Mouse (Mus musculus): Measurements from ENCODE around the gene Gramd1a. TPM values are rescaled to one million over a fixed set of nuclear protein-coding genes. Genes with fewer than 3 reads are reported as not detected.
A peak's percentile ranks its signal among the peaks of the same experiment; 100 is the strongest.

Gene Gramd1a
- total RNA-seq, 2 experiments from 2014 or later = 123 to 134 TPM

DNA sequence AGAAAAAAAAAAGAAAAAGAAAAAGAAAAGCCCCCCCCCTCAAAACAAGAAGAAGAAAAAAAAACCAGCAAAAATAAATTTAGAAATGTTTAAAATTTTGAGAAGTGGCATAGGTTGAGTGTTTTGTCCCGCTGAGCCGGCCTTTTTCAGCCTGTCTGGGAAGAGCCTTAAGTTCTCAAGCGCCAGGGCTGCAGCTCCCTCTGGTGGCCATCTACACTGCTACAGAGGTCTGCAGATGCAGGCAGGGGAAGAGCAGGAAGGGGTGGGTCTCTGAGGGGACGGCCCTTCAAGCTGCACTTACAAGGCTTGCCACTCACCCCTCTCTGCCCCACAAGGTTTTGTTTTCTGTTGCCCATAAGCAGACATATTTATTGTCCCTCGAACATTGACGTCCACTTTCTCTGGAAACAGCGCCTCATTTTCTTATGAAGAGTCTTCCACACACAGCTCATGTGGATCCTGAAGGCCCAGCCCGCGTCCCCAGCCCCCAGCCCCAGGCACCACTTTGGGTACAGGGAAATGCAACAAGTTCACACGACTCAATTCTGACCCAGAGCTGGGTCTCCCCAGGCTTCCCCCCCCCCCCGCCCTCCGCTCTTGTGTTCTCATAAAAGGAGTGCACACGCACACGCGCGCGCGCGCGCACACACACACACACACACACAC lies 58.0 kb downstream of the Gramd1a start:
- DNase-seq (ENCODE audit: low spot score in 2 of 2) = peak; percentile 88 to 93

DNA sequence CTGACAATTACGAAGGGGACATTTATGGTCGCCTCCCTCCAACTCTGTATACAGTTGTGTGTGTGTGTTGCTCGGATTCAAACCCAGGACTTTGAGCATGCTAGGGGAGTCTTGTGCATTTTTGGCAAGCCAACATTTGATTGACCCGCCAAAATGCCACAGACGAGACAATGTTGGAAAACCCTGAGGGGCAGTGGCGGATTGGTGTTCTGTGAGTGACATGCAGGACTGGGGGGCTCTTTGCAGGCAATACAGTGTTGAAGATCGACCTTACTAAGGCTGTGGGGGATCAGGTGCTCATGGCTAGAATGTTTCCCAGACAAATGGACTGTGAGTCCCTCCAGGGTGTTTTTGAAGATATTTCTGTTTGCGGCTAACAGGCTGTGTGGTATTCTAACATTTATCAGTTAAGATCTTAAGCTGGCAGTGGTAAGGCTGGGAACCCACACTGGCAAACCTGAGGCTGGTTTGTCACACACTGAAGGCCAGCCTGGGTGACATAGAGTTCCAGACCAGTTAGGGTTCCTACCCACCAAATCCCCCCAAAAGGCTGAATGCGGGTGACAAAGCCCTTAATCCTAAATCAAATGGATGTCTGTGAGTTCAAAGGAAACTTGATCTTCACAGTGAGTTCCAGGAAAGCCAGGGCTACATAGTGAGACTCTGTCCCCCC lies 58.7 kb downstream of the Gramd1a start:
- no peak for DNase-seq (ENCODE audit: low spot score in 2 of 2)

DNA sequence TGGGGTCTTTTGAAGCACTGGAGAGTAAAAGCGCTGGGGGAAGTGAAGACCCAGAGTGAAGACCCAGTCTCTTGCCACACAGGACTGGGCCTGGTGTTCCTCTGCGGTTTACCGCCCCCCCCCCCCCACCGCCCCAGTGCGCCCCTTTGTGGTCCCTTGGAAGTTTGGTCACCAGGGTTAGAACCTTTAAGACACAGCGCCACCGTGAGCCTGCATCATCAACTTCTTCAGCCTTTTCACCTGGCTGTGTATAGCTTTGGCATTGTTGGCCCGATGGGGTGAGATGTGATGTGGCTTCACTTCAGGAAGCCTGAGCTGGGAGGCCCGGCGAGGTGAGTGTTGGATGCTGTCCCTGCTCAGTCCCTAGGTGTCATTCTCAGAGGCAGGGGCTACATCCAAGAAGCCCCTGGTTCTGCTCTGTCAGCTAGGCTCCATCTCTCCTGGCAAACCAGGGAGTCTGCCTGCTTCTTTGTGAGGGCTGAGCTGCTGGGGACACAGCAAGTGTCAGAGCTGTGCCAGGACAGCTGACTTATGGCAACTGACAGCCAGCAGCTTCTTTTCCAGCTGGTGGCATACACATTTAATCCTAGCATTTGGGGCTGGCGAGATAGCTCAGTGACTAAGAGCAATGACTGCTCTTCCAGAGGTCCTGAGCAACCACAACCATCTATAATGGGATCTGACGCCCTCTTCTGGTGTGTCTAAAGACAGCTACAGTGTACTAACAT lies 60.8 kb downstream of the Gramd1a start:
- no peak for DNase-seq (ENCODE audit: low spot score in 2 of 2)

DNA sequence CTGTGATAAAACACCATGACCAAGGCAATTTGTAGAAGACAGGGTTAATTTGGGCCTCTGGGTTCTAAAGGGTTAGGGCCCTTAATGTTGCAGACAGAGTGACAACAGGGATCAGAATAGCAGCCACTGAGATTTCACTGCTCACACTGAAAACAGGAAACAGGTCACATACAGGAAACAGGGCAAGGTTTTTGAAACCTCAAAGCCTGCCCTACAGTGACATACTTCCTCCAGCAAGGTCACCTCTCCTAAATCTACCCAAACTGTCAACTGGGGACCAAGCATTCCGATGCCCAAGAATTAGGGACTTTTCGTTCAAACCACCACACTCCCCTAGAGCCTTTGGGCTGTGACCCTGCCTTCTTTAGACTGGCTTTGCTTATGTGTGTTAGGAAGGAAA lies 66.0 kb downstream of the Gramd1a start:
- DNase-seq (ENCODE audit: low spot score in 2 of 2) = no peak

DNA sequence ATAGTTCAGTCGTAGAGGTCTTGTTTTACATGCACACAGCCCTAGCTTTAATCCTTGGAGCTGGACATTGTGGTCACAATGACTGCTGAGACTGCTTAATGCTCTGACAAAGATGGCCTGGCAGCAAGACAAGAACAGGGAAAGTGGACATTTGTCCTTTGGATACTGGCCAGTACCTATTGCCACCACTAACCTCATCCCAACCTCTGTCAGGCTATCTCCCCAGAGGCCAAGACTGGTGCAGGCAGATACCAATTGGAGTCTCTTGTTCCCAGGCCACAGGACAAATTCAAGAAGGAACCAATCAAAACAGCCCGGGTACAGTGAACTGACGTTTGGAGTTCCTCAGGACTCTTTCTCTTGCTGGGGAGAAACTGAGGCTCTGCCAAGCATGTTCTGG lies 67.5 kb downstream of the Gramd1a start:
- DNase-seq (ENCODE audit: low spot score in 2 of 2) = no peak

DNA sequence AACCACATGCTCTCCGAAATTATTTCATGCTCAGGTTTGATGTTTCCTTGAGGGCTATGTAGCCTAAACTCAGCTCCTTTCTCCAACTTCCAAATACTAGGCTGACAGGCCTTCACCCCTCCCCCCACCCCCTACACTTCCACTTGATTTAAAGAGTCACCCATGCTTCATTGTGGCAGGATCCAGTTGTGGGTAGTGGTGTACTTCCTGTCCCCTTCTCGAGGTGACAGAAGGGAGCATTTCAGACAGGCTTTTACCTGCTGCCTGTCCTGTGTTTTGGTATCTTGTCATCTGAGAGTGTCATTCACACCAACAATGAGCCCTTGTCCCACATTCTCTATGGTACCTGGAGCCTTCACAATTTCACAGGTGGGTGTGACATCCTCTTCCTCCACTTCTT lies 68.4 kb downstream of the Gramd1a start:
- DNase-seq (ENCODE audit: low spot score in 2 of 2) = no peak

DNA sequence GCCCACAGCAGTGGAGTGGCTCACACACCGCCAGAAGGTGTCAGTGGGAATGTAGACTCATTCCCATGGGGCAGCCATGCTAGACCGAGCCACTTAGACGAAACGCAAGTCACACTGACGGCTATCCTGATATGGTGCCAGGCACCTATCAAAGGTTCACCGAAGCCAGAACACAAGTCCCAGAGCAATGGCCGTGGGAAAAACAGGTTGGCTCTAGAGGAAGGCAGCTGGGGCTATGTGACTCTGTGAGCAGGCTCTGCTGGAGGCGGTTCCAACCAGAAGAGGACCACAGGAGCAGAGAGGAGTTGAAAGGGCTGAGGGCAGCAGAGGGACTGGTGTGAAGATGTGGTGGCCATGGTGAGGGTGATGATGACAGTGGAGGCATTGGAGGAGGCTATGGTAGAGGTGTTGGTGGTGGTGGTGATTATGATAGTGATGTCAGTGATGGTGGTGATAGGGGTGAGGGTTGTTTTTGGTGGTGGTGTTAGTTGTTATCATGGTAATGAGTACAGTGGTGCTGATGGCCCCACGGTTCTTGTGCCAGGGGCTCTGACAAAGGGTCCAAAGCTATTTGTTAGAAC lies 69.4 kb downstream of the Gramd1a start:
- no peak for DNase-seq (ENCODE audit: low spot score in 2 of 2)

DNA sequence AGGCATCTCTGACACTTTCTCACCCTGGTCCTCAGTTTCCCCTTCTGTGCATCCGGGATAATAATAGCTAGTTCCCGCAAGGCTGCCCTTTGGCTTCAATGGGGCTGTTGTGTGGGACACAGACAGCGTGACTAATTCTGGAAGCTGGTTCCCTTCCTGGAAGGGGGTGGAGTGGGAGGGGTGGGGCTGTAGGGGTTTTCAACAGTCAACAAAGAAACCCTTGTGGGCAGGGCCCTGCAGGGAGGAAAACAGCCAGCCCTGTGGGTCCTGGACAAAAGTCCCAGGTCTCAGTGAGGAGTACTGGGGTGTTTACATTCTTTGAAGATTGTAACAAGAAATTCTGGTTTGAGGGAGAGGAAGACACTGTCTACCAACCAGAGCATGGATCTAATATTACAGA lies 70.5 kb downstream of the Gramd1a start:
- peak in 1 of 2 experiments; percentile 49 for DNase-seq (ENCODE audit: low spot score in 2 of 2)

DNA sequence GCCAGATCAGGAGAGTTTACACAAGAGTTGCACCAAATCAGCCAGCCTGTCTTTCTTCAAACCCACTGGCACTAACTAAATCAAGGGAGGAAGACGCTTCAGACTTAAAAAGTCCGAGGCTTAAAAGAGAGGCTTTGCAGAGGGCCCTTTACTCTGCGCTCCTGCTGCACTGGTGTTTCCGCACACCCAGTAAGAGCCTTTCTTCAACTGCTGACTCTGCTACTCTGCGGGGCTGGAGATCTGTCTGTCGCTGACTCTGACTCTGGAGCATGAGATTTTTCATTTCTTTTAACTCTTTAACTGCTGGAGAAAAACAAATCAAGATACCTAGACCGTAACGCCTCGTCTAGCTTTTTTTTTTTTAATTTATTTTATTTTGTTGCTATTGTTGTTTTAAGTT lies 71.6 kb downstream of the Gramd1a start:
- no peak for DNase-seq (ENCODE audit: low spot score in 2 of 2)

DNA sequence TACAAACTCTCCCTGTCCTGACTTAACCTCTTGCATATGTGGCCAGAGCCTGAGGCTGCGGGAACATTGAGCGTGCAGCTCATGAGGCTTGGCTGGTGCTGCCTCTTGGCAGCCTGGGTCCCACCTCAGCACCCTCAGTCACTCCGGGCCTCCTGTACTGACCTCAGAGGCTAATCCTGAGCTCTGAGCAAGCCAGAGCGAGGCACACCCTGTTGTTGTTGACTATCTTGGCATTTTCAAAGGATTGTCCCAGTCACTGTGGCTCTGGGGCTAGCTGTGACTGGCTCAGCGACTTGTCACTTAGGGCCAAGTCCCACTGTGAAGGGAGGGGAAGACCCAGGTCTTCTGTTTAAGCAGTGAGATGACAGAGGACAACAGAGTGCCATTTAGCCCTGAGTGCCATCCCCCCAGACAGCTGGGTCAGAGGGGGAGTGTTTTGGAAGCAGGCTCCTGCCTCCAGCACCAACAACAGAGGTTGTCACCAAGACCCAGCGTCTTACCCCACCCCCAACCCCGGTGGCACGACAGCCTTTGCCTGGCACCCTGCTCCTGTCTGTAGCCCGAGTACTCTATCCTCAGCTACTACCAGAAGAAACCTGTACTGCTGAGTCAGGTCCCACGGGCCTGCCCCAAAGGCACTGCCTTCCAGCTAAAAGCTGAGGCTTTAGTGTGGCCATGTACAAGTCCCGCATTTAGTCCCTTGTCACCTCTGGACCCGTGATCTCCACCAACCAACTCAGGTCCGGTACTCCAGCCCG lies 72.7 kb downstream of the Gramd1a start:
- peak; percentile 54 for DNase-seq (ENCODE audit: low spot score in 2 of 2)

DNA sequence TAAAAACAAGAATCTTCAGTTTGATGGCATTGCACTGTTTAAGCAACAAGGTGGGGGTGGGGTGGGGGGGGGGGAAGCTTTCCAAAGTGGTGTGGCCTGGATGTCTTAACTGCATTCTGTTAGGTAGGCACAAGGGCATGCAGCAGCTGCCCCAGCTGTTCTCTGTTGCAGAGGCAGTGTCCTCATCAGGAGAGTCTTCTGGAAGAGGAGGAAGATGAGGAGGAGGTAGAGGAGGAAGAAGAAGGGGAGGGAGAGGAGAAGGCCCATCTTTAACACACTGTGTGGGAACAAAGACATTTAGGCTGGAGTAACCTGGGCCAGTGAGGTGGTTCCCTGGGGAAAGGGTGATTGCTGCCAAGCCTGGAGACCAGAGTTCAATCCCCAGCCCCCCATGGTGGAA lies 73.6 kb downstream of the Gramd1a start:
- no peak for DNase-seq (ENCODE audit: low spot score in 2 of 2)

DNA sequence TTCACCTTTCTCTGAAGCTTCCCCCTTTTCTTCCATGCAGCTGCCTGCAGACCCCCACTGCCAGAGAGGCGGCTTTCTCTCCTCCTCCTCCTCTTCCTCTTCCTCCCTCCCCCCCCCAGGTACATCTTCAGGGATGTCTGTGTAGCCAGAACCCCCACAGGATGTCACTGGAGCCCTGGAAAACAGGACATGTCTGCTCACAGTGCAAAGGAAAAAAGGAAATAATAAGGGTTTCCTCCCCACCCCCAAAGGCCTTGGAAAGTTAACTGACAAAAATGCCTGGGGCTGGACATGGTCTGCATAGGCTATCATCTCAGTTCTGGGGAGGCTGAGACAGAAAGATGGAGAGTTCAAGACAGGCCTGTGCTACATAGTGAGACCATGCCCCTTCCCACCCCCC lies 74.6 kb downstream of the Gramd1a start:
- DNase-seq (ENCODE audit: low spot score in 2 of 2) = no peak

DNA sequence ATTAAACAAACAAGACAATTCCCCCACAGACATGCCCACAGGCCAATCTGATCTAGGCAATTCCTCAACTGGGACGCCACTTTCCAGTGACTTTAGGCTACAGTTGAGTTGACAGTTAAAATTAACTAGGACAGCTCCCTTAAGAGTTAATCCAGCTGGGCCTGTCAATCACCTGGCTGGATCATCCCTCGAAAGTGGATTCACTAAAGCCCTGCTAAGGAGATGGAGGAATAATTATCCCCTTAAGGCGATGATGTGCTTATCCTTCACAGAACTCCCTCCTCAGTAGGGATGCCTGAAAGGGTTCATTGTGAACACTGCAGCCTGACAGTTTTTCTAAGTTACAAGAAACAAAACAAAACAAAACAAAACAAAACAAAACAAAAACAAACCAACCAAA lies 75.1 kb downstream of the Gramd1a start:
- DNase-seq (ENCODE audit: low spot score in 2 of 2) = no peak

Other genes with a start within 250 kb of the Gramd1a start
- gene Mag, start 241.0 kb downstream of the Gramd1a start, total RNA-seq (2021) = 100 to 1,000 TPM; 306 to 317 TPM
- gene Hamp2, start 231.2 kb downstream of the Gramd1a start, total RNA-seq (2021) = not detected
- gene Hamp, start 211.9 kb downstream of the Gramd1a start, total RNA-seq (2021) = not detected
- 100 to 1,000 TPM; 122 to 124 TPM for gene Usf2, start 199.1 kb downstream of the Gramd1a start, total RNA-seq (2021)
- 10 to 100 TPM in 1 of 2 experiments, 1 to 10 TPM in 1; 9.0 to 11.4 TPM for gene Lsr, start 182.4 kb downstream of the Gramd1a start, total RNA-seq (2021)
- under 1 TPM; 0.25 to 0.43 TPM for gene Fam187b, start 182.1 kb downstream of the Gramd1a start, total RNA-seq (2021)
- 10 to 100 TPM; 32.1 to 32.4 TPM for gene Fxyd5, start 113.4 kb downstream of the Gramd1a start, total RNA-seq (2021)
- 100 to 1,000 TPM; 333 to 341 TPM for gene Fxyd7, start 104.4 kb downstream of the Gramd1a start, total RNA-seq (2021)
- gene Fxyd1, start 98.7 kb downstream of the Gramd1a start, total RNA-seq (2021) = 100 to 1,000 TPM in 1 of 2 experiments, 10 to 100 TPM in 1; 62.6 to 118 TPM
- 10 to 100 TPM; 21.8 to 23.3 TPM for gene Lgi4, start 96.6 kb downstream of the Gramd1a start, total RNA-seq (2021)
- under 1 TPM; 0.55 to 0.72 TPM for gene Fxyd3, start 79.2 kb downstream of the Gramd1a start, total RNA-seq (2021)
- gene Hpn, start 40.6 kb downstream of the Gramd1a start, total RNA-seq (2021) = 1 to 10 TPM; 2.8 to 3.1 TPM
- gene Scn1b, start 28.9 kb downstream of the Gramd1a start, total RNA-seq (2021) = 100 to 1,000 TPM; 430 to 445 TPM
- gene Scgb2b2, start 134.6 kb upstream of the Gramd1a start, total RNA-seq (2021) = not detected
- gene Scgb1b2, start 135.9 kb upstream of the Gramd1a start, total RNA-seq (2021) = not detected
- gene Scgb2b3, start 206.2 kb upstream of the Gramd1a start, total RNA-seq (2021) = not detected
- not detected for gene Scgb1b3, start 219.7 kb upstream of the Gramd1a start, total RNA-seq (2021)